Mouse (Mus musculus): ENCODE measurements around the gene Gm10642. TPM values are rescaled to one million over a fixed set of nuclear protein-coding genes. Genes with fewer than 3 reads are reported as not detected.

The Gm10642 gene
- polyA plus RNA-seq, 1 experiment from 2014 or later: 2.6 TPM

DNA sequence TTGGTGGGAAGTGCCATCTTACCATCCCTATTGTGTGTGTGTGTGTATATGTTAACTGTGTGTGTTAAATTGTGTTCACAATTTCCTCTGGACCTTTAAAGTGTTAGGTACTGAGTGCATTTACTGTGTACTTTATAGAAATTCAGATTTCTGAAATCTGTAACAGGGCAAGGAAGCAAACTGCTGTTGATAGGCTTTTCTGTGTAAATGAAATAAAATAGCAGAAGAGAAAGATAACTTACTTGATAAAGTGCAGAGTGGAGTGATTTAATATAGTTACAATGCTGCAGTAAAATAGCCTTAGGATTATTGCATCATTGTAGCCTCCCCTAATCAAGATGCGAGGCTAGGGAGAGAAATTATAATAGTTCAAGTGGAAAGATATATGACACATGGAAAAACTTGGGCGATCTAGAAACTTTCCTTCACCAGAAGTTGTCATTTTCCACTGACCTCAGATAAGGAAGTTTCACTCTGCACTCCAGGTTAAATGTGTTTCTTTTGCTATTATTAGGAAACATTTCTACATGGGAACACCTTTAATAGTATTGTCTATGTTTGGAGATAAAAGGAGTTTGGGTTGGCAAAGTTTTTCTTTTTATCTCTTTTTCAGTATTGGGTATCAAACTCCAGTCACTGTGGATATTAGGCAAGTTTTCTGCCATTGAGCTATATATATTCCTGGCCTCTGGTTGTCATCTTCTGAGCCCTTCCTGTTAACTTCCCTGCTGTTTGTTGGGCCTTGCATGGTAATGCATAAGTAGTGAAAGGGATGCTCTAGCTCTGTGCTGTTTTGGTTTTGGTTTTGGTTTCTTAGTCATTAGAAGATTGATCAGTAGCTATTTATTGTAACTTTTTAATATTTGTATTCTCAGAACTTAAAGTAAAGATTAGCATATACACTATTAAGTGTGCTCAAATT lies 36.0 kb downstream of the Gm10642 start:
- Histone ChIP-seq H3K27me3 (ENCODE audit: insufficient read depth, low read length) (no peaks in the 10 kb centered on the region), H3K4me2 (ENCODE audit: low read depth, low read length) (0 out of 2 replicates have a peak overlapping the region, but pooled peaks have one; percentile 4), H3K4me1 (ENCODE audit: insufficient read depth) (peaks cover 30% of the 10 kb centered on the region), H3K36me3 (replicated peaks; ENCODE audit: insufficient read depth, low read length) (no peaks in the 10 kb centered on the region), H3K27ac (ENCODE audit: low read depth) (no peak overlapping the region), H3K9ac (replicated peaks) (no peak overlapping the region), H3K4me3 (ENCODE audit: low read depth, low read length) (no peak overlapping the region), H3K9me3 (ENCODE audit: low read length) (no peaks in the 10 kb centered on the region)
- TF ChIP-seq CTCF (IDR thresholded peaks at IDR 0.05; ENCODE audit: low read depth) (no peak), EP300 (IDR thresholded peaks at IDR 0.05; ENCODE audit: low read depth) (no peak)
- WGBS (ENCODE audit: insufficient replicate concordance): 62% methylated on average over 2 of the region's 2 CpGs
- no peak for ATAC-seq
- DNase-seq: no peak

DNA sequence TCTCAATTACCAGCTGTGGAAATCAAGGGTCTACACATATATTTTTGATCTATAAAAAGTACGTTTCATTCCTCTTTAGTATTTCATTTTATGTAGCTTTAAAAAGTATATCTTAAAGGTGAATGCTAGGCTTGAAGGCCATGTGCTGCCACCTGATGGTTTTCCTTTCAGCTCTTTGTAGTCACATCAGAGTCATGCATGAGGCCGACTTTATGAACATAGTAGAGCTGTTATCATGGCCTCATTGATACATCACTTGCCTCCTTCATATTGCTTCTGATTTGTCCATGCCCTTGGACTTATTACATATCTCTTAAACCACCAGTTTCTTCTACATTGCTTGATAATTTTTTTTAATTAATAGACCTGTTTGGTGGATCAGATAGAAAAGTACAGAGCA lies 39.7 kb downstream of the Gm10642 start:
- DNase-seq (no peak), ATAC-seq (no peak)
- Histone ChIP-seq H3K4me3 (ENCODE audit: low read depth, low read length) (no peak overlapping the region), H3K4me1 (ENCODE audit: insufficient read depth) (peaks cover 21% of the 10 kb centered on the region), H3K9ac (replicated peaks) (no peak overlapping the region), H3K27me3 (ENCODE audit: insufficient read depth, low read length) (no peaks in the 10 kb centered on the region), H3K36me3 (replicated peaks; ENCODE audit: insufficient read depth, low read length) (no peaks in the 10 kb centered on the region), H3K4me2 (ENCODE audit: low read depth, low read length) (no peak overlapping the region), H3K27ac (ENCODE audit: low read depth) (no peak overlapping the region), H3K9me3 (ENCODE audit: low read length) (no peaks in the 10 kb centered on the region)
- TF ChIP-seq CTCF (IDR thresholded peaks at IDR 0.05; ENCODE audit: low read depth) (no peak), EP300 (IDR thresholded peaks at IDR 0.05; ENCODE audit: low read depth) (no peak)
- WGBS (ENCODE audit: insufficient replicate concordance): 67% methylated on average over 2 of the region's 2 CpGs

DNA sequence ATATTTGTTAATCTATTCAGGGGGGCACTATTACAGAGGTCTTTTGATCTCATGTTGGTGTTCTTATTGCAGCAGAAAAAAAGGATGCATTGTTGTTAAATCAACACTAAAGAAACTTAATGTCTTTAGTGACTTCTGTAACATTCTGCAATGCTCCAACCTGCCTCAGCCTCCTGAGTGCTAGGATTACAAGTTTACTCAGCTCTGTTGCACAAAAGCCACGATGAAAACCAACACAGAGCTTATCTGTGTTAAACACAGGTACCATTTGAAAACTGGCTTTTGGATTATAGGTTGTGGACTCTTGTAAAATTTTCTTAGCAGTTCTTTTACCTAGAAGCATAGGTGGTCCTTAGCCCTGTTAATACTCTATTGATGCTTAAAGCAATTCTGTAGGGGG lies 42.0 kb downstream of the Gm10642 start:
- Histone ChIP-seq H3K27ac (ENCODE audit: low read depth) (no peak overlapping the region), H3K36me3 (replicated peaks; ENCODE audit: insufficient read depth, low read length) (no peaks in the 10 kb centered on the region), H3K4me3 (ENCODE audit: low read depth, low read length) (no peak overlapping the region), H3K4me1 (ENCODE audit: insufficient read depth) (peaks cover 8% of the 10 kb centered on the region), H3K27me3 (ENCODE audit: insufficient read depth, low read length) (no peaks in the 10 kb centered on the region), H3K9ac (replicated peaks) (no peak overlapping the region), H3K9me3 (ENCODE audit: low read length) (no peaks in the 10 kb centered on the region), H3K4me2 (ENCODE audit: low read depth, low read length) (no peak overlapping the region)
- ATAC-seq (no peak), DNase-seq (no peak)
- no peak for TF ChIP-seq EP300 (IDR thresholded peaks at IDR 0.05; ENCODE audit: low read depth)
- TF ChIP-seq CTCF (IDR thresholded peaks at IDR 0.05; ENCODE audit: low read depth): no peak
- 21% methylated on average over 1 of the region's 1 CpGs for WGBS (ENCODE audit: insufficient replicate concordance)

DNA sequence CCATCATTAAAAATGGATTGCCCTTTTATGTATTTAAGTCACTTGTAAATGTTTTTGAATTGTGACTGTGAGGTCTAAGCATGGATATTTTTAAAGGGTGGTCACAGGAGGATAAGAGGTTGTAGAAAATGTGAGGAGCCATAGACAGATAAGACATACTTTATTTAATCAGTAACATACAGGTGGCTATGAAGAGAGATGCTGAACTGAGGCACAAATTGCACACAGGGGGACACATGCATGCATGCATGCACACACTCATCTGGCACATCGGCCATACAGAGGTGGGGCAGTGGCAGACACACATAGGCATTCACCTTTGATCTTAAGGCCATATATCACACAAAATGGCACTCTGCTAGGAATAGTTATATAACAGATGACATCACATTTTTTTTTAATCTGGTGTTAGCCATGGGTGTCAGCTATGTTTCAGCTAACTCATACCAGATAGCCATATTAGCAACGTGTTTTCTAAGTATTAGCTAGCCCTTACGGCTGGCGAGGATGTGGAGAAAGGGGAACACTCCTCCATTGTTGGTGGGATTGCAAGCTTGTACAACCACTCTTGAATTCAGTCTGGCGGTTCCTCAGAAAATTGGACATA lies 47.6 kb downstream of the Gm10642 start:
- ATAC-seq (peak; percentile 90), DNase-seq (no peak)
- H3K4me2 ChIP-seq (ENCODE audit: low read depth, low read length): peak overlapping the region; percentile 22
- H3K36me3 ChIP-seq (replicated peaks; ENCODE audit: insufficient read depth, low read length): peaks cover 24% of the 10 kb centered on the region
- no peak overlapping the region for H3K9ac ChIP-seq (replicated peaks)
- peak overlapping the region; percentile 29; the same call in 1 of the 2 replicates for H3K27ac ChIP-seq (ENCODE audit: low read depth)
- no peak overlapping the region for H3K4me3 ChIP-seq (ENCODE audit: low read depth, low read length)
- TF ChIP-seq CTCF (IDR thresholded peaks at IDR 0.05; ENCODE audit: low read depth): no peak
- TF ChIP-seq EP300 (IDR thresholded peaks at IDR 0.05; ENCODE audit: low read depth): peak; percentile 86
- H3K27me3 ChIP-seq (ENCODE audit: insufficient read depth, low read length): no peaks in the 10 kb centered on the region
- WGBS (ENCODE audit: insufficient replicate concordance): 70% methylated on average over 5 of the region's 5 CpGs
- no peaks in the 10 kb centered on the region for H3K9me3 ChIP-seq (ENCODE audit: low read length)
- H3K4me1 ChIP-seq (ENCODE audit: insufficient read depth): peaks cover 3% of the 10 kb centered on the region; the same call in 1 of the 2 replicates

DNA sequence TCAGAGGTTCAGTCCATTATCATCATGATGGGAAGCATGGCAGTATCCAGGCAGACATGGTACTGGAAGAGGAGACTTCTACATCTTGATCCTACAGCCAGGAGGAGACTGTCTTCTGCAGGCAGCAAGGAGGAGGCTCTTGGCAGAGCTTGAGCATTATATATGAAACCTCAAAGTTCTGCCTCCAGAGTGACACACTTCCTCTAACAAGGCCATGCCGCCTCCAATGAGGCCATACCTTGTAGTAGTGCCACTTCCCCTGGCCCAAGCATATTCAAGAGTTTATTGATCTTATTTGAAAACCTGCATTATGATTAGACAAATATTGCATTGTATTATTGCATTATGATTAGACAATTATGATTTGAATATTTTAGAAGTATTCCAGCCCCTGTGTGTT lies 50.4 kb downstream of the Gm10642 start:
- Histone ChIP-seq H3K9ac (replicated peaks) (no peak overlapping the region), H3K9me3 (ENCODE audit: low read length) (no peaks in the 10 kb centered on the region), H3K27me3 (ENCODE audit: insufficient read depth, low read length) (no peaks in the 10 kb centered on the region), H3K4me2 (ENCODE audit: low read depth, low read length) (no peak overlapping the region), H3K4me1 (ENCODE audit: insufficient read depth) (peaks cover 3% of the 10 kb centered on the region; the same call in 1 of the 2 replicates), H3K36me3 (replicated peaks; ENCODE audit: insufficient read depth, low read length) (peaks cover 36% of the 10 kb centered on the region), H3K4me3 (ENCODE audit: low read depth, low read length) (no peak overlapping the region), H3K27ac (ENCODE audit: low read depth) (no peak overlapping the region)
- ATAC-seq: no peak
- 0 out of 2 replicates have a peak, but pooled peaks have one; percentile 2 for TF ChIP-seq CTCF (IDR thresholded peaks at IDR 0.05; ENCODE audit: low read depth)
- no peak for TF ChIP-seq EP300 (IDR thresholded peaks at IDR 0.05; ENCODE audit: low read depth)
- 79% methylated on average over 1 of the region's 1 CpGs for WGBS (ENCODE audit: insufficient replicate concordance)
- no peak for DNase-seq

Other genes starting within 250 kb of the Gm10642 start
- 121 and 122 TPM in 2 replicates for gene Ccnb2, start 234.7 kb upstream of the Gm10642 start, polyA plus RNA-seq (2015; fragmentation: Nextera tagmentation; extraction: Ambion mirVana)
- gene Rnf111, start 152.5 kb upstream of the Gm10642 start, polyA plus RNA-seq (2015; fragmentation: Nextera tagmentation; extraction: Ambion mirVana): 7.2 TPM in 2 replicates
- 12.3 and 12.4 TPM in 2 replicates for gene Sltm, start 113.5 kb upstream of the Gm10642 start, polyA plus RNA-seq (2015; fragmentation: Nextera tagmentation; extraction: Ambion mirVana)
- 8.2 and 9.0 TPM in 2 replicates for gene Mindy2, start 923 bp downstream of the Gm10642 start, polyA plus RNA-seq (2015; fragmentation: Nextera tagmentation; extraction: Ambion mirVana)
- gene Adam10, start 22.7 kb downstream of the Gm10642 start, polyA plus RNA-seq (2015; fragmentation: Nextera tagmentation; extraction: Ambion mirVana): 30.3 and 36.7 TPM in 2 replicates

All from liver, postnatal 0 days (tissue).